Mouse (Mus musculus) MEL (cell line): ENCODE results near the gene Xiap.

Experiments
- CTCF ChIP-seq, 3 experiments: IDR thresholded peaks in 2 of 3; conservative IDR thresholded peaks in 1 of 3; 2 replicates each; pipeline ENCODE4 v1.5.1; 2011 to 2012; ENCODE audit warnings: low read length in 3 of 3, low read depth in 2 of 3, mild to moderate bottlenecking in 2 of 3, improper control_type of control experiment in 1 of 3, inconsistent platforms in 1 of 3, mixed read lengths in 1 of 3, moderate library complexity in 1 of 3; ENCODE audit not compliant: control insufficient read depth in 1 of 3, insufficient read depth in 1 of 3, poor library complexity in 1 of 3, severe bottlenecking in 1 of 3
- E2F4 ChIP-seq: IDR thresholded peaks from 2 replicates; pipeline ENCODE4 v1.6.1; 2011; ENCODE audit warnings: low read depth, low read length, improper control_type of control experiment, borderline replicate concordance
- EP300 ChIP-seq, 2 experiments: IDR thresholded peaks; 2 replicates each; pipeline ENCODE4 v1.6.1; 2011; ENCODE audit warnings: improper control_type of control experiment in 2 of 2, low read length in 2 of 2, low read depth in 1 of 2, mild to moderate bottlenecking in 1 of 2
- MEF2A ChIP-seq: IDR thresholded peaks from 2 replicates; pipeline ENCODE4 v1.6.1; 2014; ENCODE audit warnings: low read depth, mild to moderate bottlenecking, inconsistent platforms, low read length, improper control_type of control experiment; ENCODE audit not compliant: poor library complexity, insufficient replicate concordance, severe bottlenecking; ENCODE audit errors: extremely low read depth
- RAD21 ChIP-seq: IDR thresholded peaks from 2 replicates; pipeline ENCODE4 v1.6.1; 2011; ENCODE audit warnings: mild to moderate bottlenecking, low read depth, low read length, improper control_type of control experiment
- TAL1 ChIP-seq: IDR thresholded peaks from 2 replicates; pipeline ENCODE4 v1.6.1; 2012; ENCODE audit warnings: mild to moderate bottlenecking, inconsistent platforms, low read length, moderate library complexity, mixed read lengths
- TCF12 ChIP-seq: IDR thresholded peaks from 2 replicates; pipeline ENCODE4 v1.6.1; 2014; ENCODE audit warnings: low read depth, mild to moderate bottlenecking, inconsistent platforms, low read length, improper control_type of control experiment, moderate library complexity

- TF ChIP-seq TCF12 (no peak), EP300 (IDR thresholded peaks at IDR 0.05; ENCODE audit: low read depth in 1 of 2, low read length in 2 of 2) (no peak), MEF2A (no peak), E2F4 (no peak), TAL1 (no peak), CTCF (IDR thresholded peaks at IDR 0.05 in 2 of 3, conservative IDR thresholded peaks at IDR 0.05 in 1 of 3; ENCODE audit: control insufficient read depth in 1 of 3, insufficient read depth in 1 of 3, low read depth in 2 of 3, low read length in 3 of 3, poor library complexity in 1 of 3, severe bottlenecking in 1 of 3) (no peak), RAD21 (no peak)
These were observed 8.5 kb upstream of the Xiap start for GRCm38 (mm10) chrX:42050652-42051643.
